Mouse (Mus musculus) kidney, postnatal 4 days (tissue): ENCODE data around the gene Rab3gap1.

ENCODE experiments used
- DNase-seq, 2 experiments: peaks; one replicate each; pipeline ENCODE4 v3.0.0; 2021; ENCODE audit warnings: mixed read lengths in 2 of 2

Rab3gap1 gene

DNA sequence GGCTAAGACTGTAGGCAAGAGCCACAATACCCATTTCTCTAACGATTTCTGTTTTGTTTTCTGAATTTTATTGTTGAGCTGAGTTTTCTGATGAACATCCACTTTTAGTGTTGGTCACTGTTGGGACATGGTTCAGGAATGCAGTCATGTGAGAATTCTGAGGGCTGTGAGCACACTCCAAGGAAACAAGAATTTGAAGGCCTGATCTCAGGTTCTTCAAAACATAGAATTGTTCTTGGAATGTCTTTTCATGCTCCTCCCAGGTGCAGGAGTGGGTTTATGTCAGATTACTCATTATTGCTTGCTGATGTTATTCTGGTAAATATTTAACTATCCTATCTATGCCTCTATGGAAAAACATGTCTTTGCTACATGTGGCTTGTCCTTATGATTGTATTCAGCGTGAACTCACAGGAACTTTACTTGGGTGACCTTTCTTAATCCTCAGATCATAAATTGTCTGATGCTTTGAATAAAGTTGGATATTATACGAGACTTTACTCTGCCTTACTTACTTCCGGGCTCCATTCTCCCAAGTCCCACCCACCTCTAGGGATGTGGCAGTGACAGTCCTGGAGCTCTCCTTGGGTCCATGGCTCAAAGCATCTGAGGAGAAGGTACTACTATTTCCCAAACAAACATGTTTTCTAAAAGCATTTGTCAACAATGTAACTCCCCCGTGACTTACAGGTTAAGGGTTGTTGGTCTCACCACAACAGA lies 114.9 kb downstream of the Rab3gap1 start:
- DNase-seq: no peak

DNA sequence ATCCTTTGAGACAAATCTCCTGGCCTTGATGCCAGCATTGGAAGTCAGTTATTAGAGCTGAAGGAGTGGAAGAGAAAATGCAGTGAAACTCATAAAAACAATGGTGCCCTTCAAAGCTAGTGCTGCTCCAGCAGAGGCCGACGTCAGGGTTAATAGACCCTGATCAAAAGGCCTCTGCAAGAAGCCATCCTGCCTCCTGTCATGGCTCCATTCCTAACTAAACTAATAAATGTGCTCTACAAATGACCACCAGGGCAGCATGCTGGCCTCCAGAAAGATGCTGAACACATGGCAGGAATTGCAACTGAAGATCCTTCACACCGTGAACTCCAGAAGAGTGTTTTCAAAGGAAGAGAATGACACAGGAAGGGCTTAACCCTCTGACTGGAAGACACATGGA lies 116.8 kb downstream of the Rab3gap1 start:
- DNase-seq: no peak

DNA sequence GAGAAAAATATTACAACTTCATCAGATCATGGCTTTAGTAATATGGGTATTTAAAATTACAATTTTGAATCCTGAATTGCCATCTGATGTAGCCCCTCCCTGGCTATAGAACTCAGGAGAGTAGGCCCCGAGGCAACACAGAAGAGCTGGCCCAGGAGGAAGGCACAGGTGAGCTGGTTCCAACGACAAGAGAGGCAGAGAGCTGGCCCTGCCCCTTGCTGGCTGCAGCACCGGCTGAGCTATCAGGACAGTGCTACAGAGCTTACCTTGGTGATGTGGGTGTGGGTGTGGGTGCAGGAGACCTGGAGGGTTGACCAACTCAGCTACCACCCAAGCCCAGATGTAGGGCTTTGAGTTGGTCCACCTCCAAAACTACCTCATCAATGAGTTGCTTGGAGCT lies 119.7 kb downstream of the Rab3gap1 start:
- no peak for DNase-seq

DNA sequence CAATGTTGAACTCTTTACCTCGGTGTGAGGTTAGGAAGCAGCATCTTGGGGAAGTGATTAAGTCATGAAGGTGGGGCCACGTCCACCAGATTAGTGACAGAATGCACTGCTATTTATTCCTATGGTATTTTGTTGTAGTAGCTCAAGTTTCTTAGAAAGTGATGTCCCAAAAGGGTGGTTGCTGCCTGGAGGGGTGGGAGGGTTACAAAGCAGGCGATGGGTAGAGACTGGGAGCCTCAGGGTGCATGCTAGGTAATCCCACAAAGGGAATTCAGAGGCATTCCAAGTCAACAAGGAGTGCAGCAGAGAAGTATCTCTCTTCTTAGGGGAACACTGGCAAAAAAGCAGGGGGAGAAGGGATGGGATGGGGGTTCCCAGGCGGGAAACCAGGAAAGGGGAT lies 120.8 kb downstream of the Rab3gap1 start:
- no peak for DNase-seq

DNA sequence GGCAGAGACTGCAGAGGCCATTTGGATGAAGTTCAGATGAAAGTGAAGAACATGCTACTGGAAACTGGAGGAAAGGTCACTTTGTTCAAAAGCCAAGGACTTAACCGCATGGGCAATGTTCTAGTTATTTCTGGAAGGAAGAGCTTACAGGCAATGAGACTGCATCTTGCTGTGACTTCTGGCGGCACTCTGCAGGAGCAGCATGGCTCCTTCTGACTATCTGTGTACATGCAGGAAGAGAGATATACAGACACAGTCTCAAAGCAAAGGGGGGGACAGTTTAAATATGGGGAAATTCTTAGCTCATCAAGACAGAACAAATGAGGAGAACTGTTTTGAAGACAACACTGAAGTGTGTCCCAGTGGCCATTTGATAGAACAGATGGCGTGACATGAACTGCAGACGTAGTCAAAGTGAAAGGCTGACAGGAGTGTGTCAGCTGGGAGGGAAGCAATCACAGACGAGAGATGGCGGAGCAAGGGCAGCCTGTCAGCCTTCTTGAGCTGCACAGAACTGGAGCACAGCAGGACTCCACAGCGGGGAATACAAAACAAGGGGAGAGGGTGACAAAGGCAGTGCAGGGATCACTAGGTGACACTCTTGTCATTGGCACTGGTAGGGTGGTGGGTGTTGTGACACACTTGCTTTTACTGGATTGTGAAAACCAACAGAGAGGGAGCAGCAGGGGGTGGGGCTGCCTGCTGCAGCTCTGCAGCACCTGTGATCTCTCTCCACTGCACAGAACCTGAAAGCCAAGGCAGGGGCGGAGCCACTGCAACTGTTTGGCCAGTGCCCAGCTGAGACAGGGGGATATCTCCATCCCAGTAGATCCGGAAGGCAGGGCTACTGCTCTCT lies 121.5 kb downstream of the Rab3gap1 start:
- DNase-seq: no peak
